Mouse (Mus musculus) G1E-ER4 (cell line): ENCODE data around the gene Spo11. TPM values are rescaled to one million over a fixed set of nuclear protein-coding genes. Genes with fewer than 3 reads are reported as not detected.

Source experiments
- GATA1 ChIP-seq: IDR thresholded peaks from one replicate; pipeline ENCODE4 v1.8.0; 2012; ENCODE audit warnings: low read length, inconsistent platforms
- polyA plus RNA-seq: library from polyadenylated mRNA; stranded (reverse); fragments of >175 nt; gene quantifications from 2 replicates; pipeline ENCODE4 v1.2.3, GENCODE M21; 2012

The Spo11 gene
- polyA plus RNA-seq, 1 experiment, result not detected

GRCm38 (mm10) chr2:173017940-173018339, 40.4 kb downstream of the Spo11 start:
- TF ChIP-seq GATA1, result no peak

- no peak for TF ChIP-seq GATA1
Measured at GRCm38 (mm10) chr2:173018618-173019017, 41.1 kb downstream of the Spo11 start.

- no peak for TF ChIP-seq GATA1
Measured at GRCm38 (mm10) chr2:173019322-173019721, 41.8 kb downstream of the Spo11 start.

GRCm38 (mm10) chr2:173019790-173020189, 42.3 kb downstream of the Spo11 start:
- TF ChIP-seq GATA1, result no peak

GRCm38 (mm10) chr2:173020430-173020829, 42.9 kb downstream of the Spo11 start, which contains the start of gene Rbm38:
Rbm38 (plus strand) TSS chr2:173020498.
- TF ChIP-seq GATA1, result no peak

GRCm38 (mm10) chr2:173021633-173022055, 44.1 kb downstream of the Spo11 start:
- TF ChIP-seq GATA1, result no peak

- no peak for TF ChIP-seq GATA1
Measured at GRCm38 (mm10) chr2:173022056-173022681, 44.7 kb downstream of the Spo11 start.

- TF ChIP-seq GATA1, result no peak
Measured at GRCm38 (mm10) chr2:173022813-173023212, 45.3 kb downstream of the Spo11 start.

GRCm38 (mm10) chr2:173023371-173023851, 45.9 kb downstream of the Spo11 start:
- TF ChIP-seq GATA1, result no peak

GRCm38 (mm10) chr2:173023966-173024365, 46.5 kb downstream of the Spo11 start:
- no peak for TF ChIP-seq GATA1

- TF ChIP-seq GATA1, result no peak
Measured at GRCm38 (mm10) chr2:173024392-173024791, 46.9 kb downstream of the Spo11 start.

GRCm38 (mm10) chr2:173024938-173025337, 47.4 kb downstream of the Spo11 start:
- no peak for TF ChIP-seq GATA1

GRCm38 (mm10) chr2:173026286-173026685, 48.8 kb downstream of the Spo11 start:
- no peak for TF ChIP-seq GATA1

- TF ChIP-seq GATA1, result no peak
Measured at GRCm38 (mm10) chr2:173026688-173027131, 49.2 kb downstream of the Spo11 start.

GRCm38 (mm10) chr2:173027169-173027823, 49.8 kb downstream of the Spo11 start:
- no peak for TF ChIP-seq GATA1

GRCm38 (mm10) chr2:173027824-173028495, 50.5 kb downstream of the Spo11 start:
- TF ChIP-seq GATA1, result no peak
